Mouse (Mus musculus): ENCODE results near the gene 1700122O11Rik.

DNA sequence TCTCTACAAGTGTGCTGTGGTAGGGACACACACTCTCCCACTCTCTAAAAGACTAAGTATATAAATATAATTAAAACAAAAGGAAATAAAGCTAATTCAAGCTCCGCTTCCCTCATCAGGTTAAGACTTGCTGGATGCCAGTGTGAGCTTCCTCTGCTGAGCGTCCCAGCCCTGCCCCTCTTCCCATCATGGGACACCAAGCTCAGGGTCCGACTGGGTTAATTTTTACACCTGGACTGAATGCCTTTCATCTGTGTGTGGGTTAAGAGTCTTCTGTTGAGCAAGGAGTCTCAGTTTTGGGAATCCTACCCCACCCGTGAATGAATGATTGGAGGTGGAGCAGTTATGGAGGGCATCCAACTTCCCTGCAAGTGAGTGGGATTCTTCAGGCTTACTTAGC lies 35.6 kb downstream of the 1700122O11Rik start:
- TF ChIP-seq CTCF (IDR thresholded peaks at IDR 0.05; ENCODE audit: borderline replicate concordance, insufficient read depth, low read length) (no peak), POLR2A (IDR thresholded peaks at IDR 0.05; ENCODE audit: low read depth, low read length) (no peak)

Data from embryonic fibroblast, embryonic 13.5 days (primary cell).